Mouse (Mus musculus) stomach, postnatal 0 days (tissue): ENCODE results near the gene Frem2. TPM values are rescaled to one million over a fixed set of nuclear protein-coding genes. Genes with fewer than 3 reads are reported as not detected.
A peak's percentile ranks its signal among the peaks of the same experiment; 100 is the strongest.

Experiments
- ATAC-seq: fragments of 200-750 bp; cut with Nextera tagmentation; 2 replicates; pipeline ENCODE4 v1.8.0; 2017; ENCODE audit not compliant: low FRiP score, low TSS enrichment
- DNase-seq: peaks from one replicate; pipeline ENCODE4 v3.0.0-alpha.2; 2016; ENCODE audit warnings: low spot score
- H3K27ac ChIP-seq: fragments of 300-500 bp; sonication (generic); replicated peaks from 2 replicates; pipeline ENCODE4 v1.5.1; 2014; ENCODE audit warnings: mild to moderate bottlenecking, control low read depth
- H3K27me3 ChIP-seq: fragments of 300-500 bp; sonication (generic); 2 replicates; pipeline ENCODE4 v1.6.1; 2014; ENCODE audit warnings: low read length; ENCODE audit not compliant: control insufficient read depth, insufficient read depth
- H3K36me3 ChIP-seq: fragments of 300-500 bp; sonication (generic); 2 replicates; pipeline ENCODE4 v1.6.1; 2014; ENCODE audit warnings: low read length, mixed read lengths; ENCODE audit not compliant: control insufficient read depth, insufficient read depth
- H3K4me1 ChIP-seq: fragments of 300-500 bp; sonication (generic); replicated peaks from 2 replicates; pipeline ENCODE4 v1.6.1; 2014; ENCODE audit warnings: antibody characterized with exemption; ENCODE audit not compliant: control insufficient read depth, insufficient read depth
- H3K4me2 ChIP-seq: fragments of 300-500 bp; sonication (generic); replicated peaks from 2 replicates; pipeline ENCODE4 v1.6.1; 2014; ENCODE audit warnings: low read depth, mild to moderate bottlenecking, control low read depth, moderate library complexity
- H3K4me3 ChIP-seq: fragments of 300-500 bp; sonication (generic); 2 replicates; pipeline ENCODE4 v1.5.1; 2014; ENCODE audit warnings: low read depth, low read length, control low read depth
- H3K9ac ChIP-seq: fragments of 300-500 bp; sonication (generic); 2 replicates; pipeline ENCODE4 v1.6.1; 2014; ENCODE audit warnings: mild to moderate bottlenecking, low read length, control low read depth, mixed read lengths
- H3K9me3 ChIP-seq: fragments of 300-500 bp; sonication (generic); 2 replicates; pipeline ENCODE4 v1.6.1; 2016; ENCODE audit warnings: low read length; ENCODE audit not compliant: control insufficient read depth
- CTCF ChIP-seq: IDR thresholded peaks from 2 replicates; pipeline ENCODE4 v1.5.1; 2016; ENCODE audit warnings: antibody characterized with exemption, low read depth, mild to moderate bottlenecking, moderate library complexity
- EP300 ChIP-seq: optimal IDR thresholded peaks from 2 replicates; pipeline ENCODE3; 2016; ENCODE audit warnings: antibody characterized with exemption
- WGBS: fragments of 180-500 bp; shearing (Covaris S2); extraction: QIAGEN DNeasy Blood & Tissue Kit; methylation state at CpG from one replicate; pipeline ENCODE4 v1.1.7; 2014; 5-methylcytosine and 5-hydroxymethylcytosine counted together
- polyA plus RNA-seq: library from polyadenylated mRNA; unstranded; fragments of >200 nt; fragmentation: Nextera tagmentation; extraction: Ambion mirVana; gene quantifications from 2 replicates; pipeline ENCODE4 v1.2.1, GENCODE M21; 2015

Frem2 gene
- polyA plus RNA-seq, 1 experiment from 2014 or later, result 7.0 TPM

DNA sequence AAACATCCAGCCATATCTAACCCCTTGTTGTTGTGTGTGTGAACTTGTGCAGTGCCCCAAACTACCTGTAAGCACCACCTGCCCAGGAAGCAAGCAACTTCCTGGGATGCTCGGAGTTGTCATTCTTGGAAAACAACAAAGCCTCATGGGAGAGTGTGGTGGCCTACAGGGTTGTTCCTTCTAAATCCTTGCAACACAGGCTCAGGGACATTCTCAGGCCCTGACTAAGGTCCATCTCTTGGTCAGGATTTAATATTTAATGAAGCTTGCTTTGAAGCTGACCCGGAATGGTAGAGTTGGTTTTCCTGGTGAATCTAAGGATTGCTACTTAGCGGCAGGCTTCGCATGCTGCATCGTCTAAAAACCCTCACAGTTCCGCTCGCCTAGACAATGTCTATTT lies 65.1 kb downstream of the Frem2 start:
- no peak overlapping the region for H3K4me3 ChIP-seq

DNA sequence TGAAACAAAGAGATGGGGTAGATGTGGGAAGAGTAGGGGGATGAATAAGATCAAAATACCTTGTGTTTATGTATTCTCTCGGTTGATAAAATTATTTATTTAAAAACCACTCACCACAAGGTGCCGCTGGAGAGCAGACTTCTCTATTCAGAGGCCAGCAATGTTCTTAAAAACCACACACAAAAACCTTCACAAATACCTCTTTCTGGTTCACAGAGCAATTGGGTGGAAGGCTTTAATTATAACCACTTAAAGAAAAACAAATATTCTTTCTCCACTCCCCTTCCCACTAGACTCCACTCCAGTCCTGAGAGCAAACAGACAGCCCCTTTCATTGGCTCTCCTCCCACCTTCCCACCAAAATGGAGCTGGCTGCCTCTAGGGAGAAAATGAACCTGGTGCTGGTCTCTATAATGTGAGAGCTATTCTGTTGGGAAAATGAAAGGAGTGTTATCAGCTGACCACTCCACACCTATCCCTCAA lies 67.0 kb downstream of the Frem2 start:
- ATAC-seq, result no peak
- H3K27ac ChIP-seq, result 0 out of 2 replicates have a peak overlapping the region, but pooled peaks have one; percentile 18

More for the DNA sequence above, 65.1 kb downstream of the Frem2 start:
- Histone ChIP-seq H3K36me3 (no peaks in the 10 kb centered on the region), H3K9ac (no peak overlapping the region), H3K27ac (no peak overlapping the region), H3K9me3 (no peaks in the 10 kb centered on the region), H3K4me1 (no peaks in the 10 kb centered on the region), H3K27me3 (no peaks in the 10 kb centered on the region), H3K4me2 (no peak overlapping the region)
- no peak for ATAC-seq
- WGBS, result 94% methylated on average over 7 of the region's 7 CpGs
- DNase-seq, result no peak
- TF ChIP-seq EP300, result no peak
- no peak for TF ChIP-seq CTCF

DNA sequence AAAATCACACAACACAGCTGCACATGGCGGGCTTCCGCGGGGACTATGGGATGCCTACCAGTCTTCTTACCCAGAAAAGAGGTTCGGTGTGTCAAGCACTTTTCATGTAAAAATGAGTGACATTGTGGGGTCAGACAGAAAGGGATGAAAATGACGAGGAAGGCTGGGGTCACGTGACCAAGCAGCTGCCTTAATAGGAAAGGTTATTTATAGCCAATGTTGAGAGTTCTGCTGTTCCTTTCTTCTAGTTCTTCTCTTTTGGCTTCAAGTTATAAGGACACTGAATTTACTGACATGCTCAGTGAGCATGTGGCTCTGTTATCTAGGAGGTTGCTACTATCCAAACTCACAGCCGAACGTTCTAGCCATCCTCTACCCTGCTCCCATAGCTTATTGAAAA lies 73.9 kb downstream of the Frem2 start:
- ATAC-seq, result no peak
- 88% methylated on average over 8 of the region's 8 CpGs for WGBS
- H3K4me3 ChIP-seq, result no peak overlapping the region

More for the DNA sequence above, 67.0 kb downstream of the Frem2 start:
- Histone ChIP-seq H3K36me3 (no peaks in the 10 kb centered on the region), H3K4me2 (no peak overlapping the region), H3K9ac (no peak overlapping the region), H3K27me3 (no peaks in the 10 kb centered on the region), H3K4me1 (no peaks in the 10 kb centered on the region), H3K9me3 (no peaks in the 10 kb centered on the region), H3K4me3 (no peak overlapping the region)
- 5% methylated on average over 2 of the region's 2 CpGs for WGBS
- DNase-seq, result peak; percentile 59
- TF ChIP-seq CTCF, result peak; percentile 81
- no peak for TF ChIP-seq EP300

GRCm38 (mm10) chr3:53580596-53581254 lies 76.4 kb downstream of the Frem2 start:
- H3K9me3 ChIP-seq, result no peaks in the 10 kb centered on the region
- H3K4me1 ChIP-seq, result no peaks in the 10 kb centered on the region
- 0 out of 2 replicates have a peak overlapping the region, but pooled peaks have one; percentile 24 for H3K27ac ChIP-seq
- no peaks in the 10 kb centered on the region for H3K27me3 ChIP-seq
- no peaks in the 10 kb centered on the region for H3K36me3 ChIP-seq
- DNase-seq, result no peak
- peak; percentile 38; the same call in 1 of the 2 replicates for ATAC-seq
- 37% methylated on average over 5 of the region's 5 CpGs for WGBS
- H3K9ac ChIP-seq, result no peak overlapping the region
- no peak overlapping the region for H3K4me2 ChIP-seq
- TF ChIP-seq CTCF (no peak), EP300 (peak; percentile 25)
- no peak overlapping the region for H3K4me3 ChIP-seq

More for the DNA sequence above, 73.9 kb downstream of the Frem2 start:
- TF ChIP-seq CTCF (no peak), EP300 (no peak)
- Histone ChIP-seq H3K9me3 (no peaks in the 10 kb centered on the region), H3K9ac (no peak overlapping the region), H3K4me2 (no peak overlapping the region), H3K36me3 (no peaks in the 10 kb centered on the region), H3K27me3 (no peaks in the 10 kb centered on the region), H3K4me1 (no peaks in the 10 kb centered on the region), H3K27ac (no peak overlapping the region)
- no peak for DNase-seq

- TF ChIP-seq CTCF (no peak), EP300 (no peak)
- H3K36me3 ChIP-seq, result no peaks in the 10 kb centered on the region
- H3K27ac ChIP-seq, result 0 out of 2 replicates have a peak overlapping the region, but pooled peaks have one; percentile 24
- DNase-seq (no peak), ATAC-seq (0 out of 2 replicates have a peak, but pooled peaks have one; percentile 29)
- no peak overlapping the region for H3K4me3 ChIP-seq
- H3K27me3 ChIP-seq, result no peaks in the 10 kb centered on the region
- no peaks in the 10 kb centered on the region for H3K9me3 ChIP-seq
- WGBS, result 59% methylated on average over 10 of the region's 10 CpGs
- H3K4me2 ChIP-seq, result no peak overlapping the region
- H3K9ac ChIP-seq, result no peak overlapping the region
- no peaks in the 10 kb centered on the region for H3K4me1 ChIP-seq
These were observed 77.9 kb downstream of the Frem2 start for GRCm38 (mm10) chr3:53579121-53579704.
